Mouse (Mus musculus) limb, embryonic 14.5 days (tissue): ENCODE measurements around the gene Mymk. TPM values are rescaled to one million over a fixed set of nuclear protein-coding genes. Genes with fewer than 3 reads are reported as not detected.

Source experiments
- ATAC-seq: fragments of 200-750 bp; cut with Nextera tagmentation; 2 replicates; pipeline ENCODE4 v1.8.0; 2017; ENCODE audit warnings: low read depth, moderate number of reproducible peaks, moderate TSS enrichment; ENCODE audit not compliant: low FRiP score
- DNase-seq: peaks from one replicate; pipeline ENCODE4 v3.0.0-alpha.2; 2015; ENCODE audit warnings: low spot score
- H3K27ac ChIP-seq: fragments of 300-500 bp; sonication (generic); replicated peaks from 2 replicates; pipeline ENCODE4 v1.5.1; 2014; ENCODE audit warnings: low read depth, mild to moderate bottlenecking, low read length, moderate library complexity, mixed read lengths
- H3K27me3 ChIP-seq: fragments of 300-500 bp; sonication (generic); 2 replicates; pipeline ENCODE4 v1.6.1; 2014; ENCODE audit warnings: low read length, mixed read lengths; ENCODE audit not compliant: control insufficient read depth, insufficient read depth
- H3K36me3 ChIP-seq: fragments of 300-500 bp; sonication (generic); 2 replicates; pipeline ENCODE4 v1.6.1; 2014; ENCODE audit warnings: mild to moderate bottlenecking, low read length, moderate library complexity, mixed read lengths; ENCODE audit not compliant: control insufficient read depth, insufficient read depth
- H3K4me1 ChIP-seq: fragments of 300-500 bp; sonication (generic); 2 replicates; pipeline ENCODE4 v1.6.1; 2014; ENCODE audit warnings: antibody characterized with exemption, low read length, mixed read lengths; ENCODE audit not compliant: control insufficient read depth, insufficient read depth
- H3K4me2 ChIP-seq: fragments of 300-500 bp; sonication (generic); replicated peaks from 2 replicates; pipeline ENCODE4 v1.6.1; 2014; ENCODE audit warnings: low read depth, mild to moderate bottlenecking, low read length, moderate library complexity; ENCODE audit not compliant: severe bottlenecking
- H3K4me3 ChIP-seq: fragments of 300-500 bp; sonication (generic); replicated peaks from 2 replicates; pipeline ENCODE4 v1.5.1; 2014; ENCODE audit warnings: low read length
- H3K9ac ChIP-seq: fragments of 300-500 bp; sonication (generic); 2 replicates; pipeline ENCODE4 v1.6.1; 2014; ENCODE audit warnings: mild to moderate bottlenecking, low read depth, low read length, moderate library complexity; ENCODE audit not compliant: severe bottlenecking
- H3K9me3 ChIP-seq: fragments of 300-500 bp; sonication (generic); 2 replicates; pipeline ENCODE4 v1.6.1; 2016; ENCODE audit warnings: low read length; ENCODE audit not compliant: control insufficient read depth
- POLR2A ChIP-seq: fragments of 200-500 bp; IDR thresholded peaks from 2 replicates; pipeline ENCODE4 v1.8.0; 2012; ENCODE audit warnings: inconsistent platforms, mild to moderate bottlenecking, moderate library complexity, borderline replicate concordance; ENCODE audit not compliant: insufficient read depth, insufficient read length; ENCODE audit errors: extremely low read depth
- WGBS: fragments of 180-500 bp; shearing (Covaris S2); extraction: QIAGEN DNeasy Blood & Tissue Kit; methylation state at CpG from one replicate; pipeline ENCODE4 v1.1.7; 2014; 5-methylcytosine and 5-hydroxymethylcytosine counted together
- polyA plus RNA-seq, 2 experiments: library from polyadenylated mRNA; depleted of rRNA in 1 of 2; stranded (reverse) in 1 of 2; unstranded in 1 of 2; fragments of >200 nt; fragmentation: Nextera tagmentation in 1 of 2; extraction: Ambion mirVana in 1 of 2; gene quantifications; 2 replicates each; pipeline versions ENCODE4 v1.2.1 to v1.2.3; 2012 to 2014

Mymk gene
- polyA plus RNA-seq, 2 experiments: 46.8 to 70.4 TPM

- no peaks in the 10 kb centered on the region for H3K9me3 ChIP-seq
- H3K27ac ChIP-seq: no peak overlapping the region
- no peak for TF ChIP-seq POLR2A
- 72% methylated on average over 9 of the region's 9 CpGs for WGBS
- ATAC-seq (peak; percentile 42; the same call in 1 of the 2 replicates), DNase-seq (peak; percentile 75)
- H3K4me1 ChIP-seq: peaks cover 20% of the 10 kb centered on the region
- H3K4me3 ChIP-seq: no peak overlapping the region
- no peaks in the 10 kb centered on the region for H3K36me3 ChIP-seq
- no peak overlapping the region for H3K9ac ChIP-seq
- peak overlapping the region; percentile 27 for H3K4me2 ChIP-seq
- no peaks in the 10 kb centered on the region for H3K27me3 ChIP-seq
Measured at GRCm38 (mm10) chr2:27059187-27059586, 12.8 kb downstream of the Mymk start.

- Histone ChIP-seq H3K36me3 (no peaks in the 10 kb centered on the region), H3K27ac (peak overlapping the region; percentile 70), H3K4me2 (peak overlapping the region; percentile 27), H3K27me3 (no peaks in the 10 kb centered on the region), H3K4me1 (peaks cover 20% of the 10 kb centered on the region), H3K9ac (peak overlapping the region; percentile 25; the same call in 1 of the 2 replicates), H3K9me3 (no peaks in the 10 kb centered on the region), H3K4me3 (no peak overlapping the region)
- 14% methylated on average over 12 of the region's 12 CpGs for WGBS
- no peak for DNase-seq
- peak; percentile 60; the same call in 1 of the 2 replicates for ATAC-seq
- no peak for TF ChIP-seq POLR2A
Measured at GRCm38 (mm10) chr2:27058751-27059150, 13.2 kb downstream of the Mymk start.

- H3K27ac ChIP-seq: peak overlapping the region; percentile 70
Measured at GRCm38 (mm10) chr2:27058251-27058650, 13.7 kb downstream of the Mymk start.

GRCm38 (mm10) chr2:27049408-27049807, 22.6 kb downstream of the Mymk start:
- H3K4me3 ChIP-seq: no peak overlapping the region
- H3K36me3 ChIP-seq: no peaks in the 10 kb centered on the region
- H3K27me3 ChIP-seq: no peaks in the 10 kb centered on the region
- H3K27ac ChIP-seq: no peak overlapping the region
- ATAC-seq (no peak), DNase-seq (no peak)
- H3K4me2 ChIP-seq: no peak overlapping the region
- H3K9me3 ChIP-seq: no peaks in the 10 kb centered on the region
- 57% methylated on average over 6 of the region's 6 CpGs for WGBS
- H3K4me1 ChIP-seq: no peaks in the 10 kb centered on the region
- no peak overlapping the region for H3K9ac ChIP-seq
- no peak for TF ChIP-seq POLR2A

More at GRCm38 (mm10) chr2:27058251-27058650, 13.7 kb downstream of the Mymk start:
- TF ChIP-seq POLR2A: no peak
- Histone ChIP-seq H3K4me3 (no peak overlapping the region), H3K4me1 (peaks cover 20% of the 10 kb centered on the region), H3K9me3 (no peaks in the 10 kb centered on the region), H3K36me3 (no peaks in the 10 kb centered on the region), H3K9ac (peak overlapping the region; percentile 25; the same call in 1 of the 2 replicates), H3K4me2 (peak overlapping the region; percentile 27), H3K27me3 (no peaks in the 10 kb centered on the region)
- DNase-seq: no peak
- no peak for ATAC-seq
- WGBS: 21% methylated on average over 4 of the region's 4 CpGs

- DNase-seq: no peak
- WGBS: 71% methylated on average over 8 of the region's 8 CpGs
- TF ChIP-seq POLR2A: no peak
- no peak for ATAC-seq
- Histone ChIP-seq H3K36me3 (no peaks in the 10 kb centered on the region), H3K27me3 (no peaks in the 10 kb centered on the region), H3K9ac (no peak overlapping the region), H3K4me1 (no peaks in the 10 kb centered on the region), H3K4me3 (no peak overlapping the region), H3K4me2 (no peak overlapping the region), H3K27ac (no peak overlapping the region), H3K9me3 (no peaks in the 10 kb centered on the region)
Measured at GRCm38 (mm10) chr2:27045979-27046770, 25.8 kb downstream of the Mymk start.

- H3K27ac ChIP-seq: no peak overlapping the region
- H3K4me1 ChIP-seq: no peaks in the 10 kb centered on the region
- no peaks in the 10 kb centered on the region for H3K9me3 ChIP-seq
- no peaks in the 10 kb centered on the region for H3K27me3 ChIP-seq
- H3K4me3 ChIP-seq: no peak overlapping the region
- ATAC-seq: no peak
- TF ChIP-seq POLR2A: no peak
- H3K9ac ChIP-seq: no peak overlapping the region
- 77% methylated on average over 3 of the region's 3 CpGs for WGBS
- no peak overlapping the region for H3K4me2 ChIP-seq
- H3K36me3 ChIP-seq: no peaks in the 10 kb centered on the region
- no peak for DNase-seq
Measured at GRCm38 (mm10) chr2:27044641-27045040, 27.3 kb downstream of the Mymk start.
